In genomic region chr6:118630006-118630405, GRCm38 (mm10) we compare ENCODE assay signal across 19 mouse cellular contexts.
DNase-seq lines count a peak whose midpoint lies in the region; ATAC-seq lines count a peak whose summit lies in the region.
"Had no signal": no experiment of that assay in that cellular context is flagged by ENCODE, and none has a peak within 500 bp of the region (broad histone marks: within the 10 kb centered on the region; RNA-seq: fewer than 3 reads in every experiment).

No protein-coding gene starts in this region.

- ATAC-seq in granulocyte monocyte progenitor cell, adult 5-6 weeks (replicated peaks; ENCODE audit: poor library complexity, severe bottlenecking): no peak
- ATAC-seq: CD4-positive, CD25-positive, alpha-beta regulatory T cell, adult 4 months; forebrain, embryonic 14.5 days; forebrain, embryonic 16.5 days had no signal

- peak; percentile 32 for DNase-seq in 3134 (ENCODE audit: extremely low read depth, insufficient read length, low spot score)
- peak; percentile 4 for DNase-seq in 416B (ENCODE audit: low read depth)
- peak; percentile 51 for DNase-seq in NIH3T3 (ENCODE audit: low read depth)
- no peak for DNase-seq in frontal cortex, postnatal 25 days (ENCODE audit: low spot score in 2 of 2)
- DNase-seq in kidney, postnatal 36 days: no peak
- DNase-seq: adrenal gland, adult 8-10 months; adrenal gland, postnatal 14 days; adrenal gland, postnatal 36 days; cerebellum, adult 11 months; cerebellum, adult 18-20 months; cerebellum, adult 8-10 months; cerebellum, adult 9-11 months; cerebellum, postnatal 14 days; cerebellum, postnatal 36 days; embryo, embryonic 11 days had no signal

Comparison
In these comparisons a context has a peak if more than half of its experiments do, and no peak if none do; other contexts are left out.
1. DNase-seq: peak in 3134 (single experiment), 416B (single experiment) and NIH3T3 (single experiment); none in frontal cortex, postnatal 25 days (0 of 2) and kidney, postnatal 36 days (0 of 2).